Mouse (Mus musculus) frontal cortex, postnatal 14 days (tissue): ENCODE results near the gene Clec4b2.
"Not testable (repeated sequence)": the region's sequence is repeated elsewhere in the genome, so short reads cannot be mapped to it uniquely, and the experiment has no call there.

Experiments used
- DNase-seq, 2 experiments: peaks; one replicate each; pipeline ENCODE4 v3.0.0; 2022; ENCODE audit warnings: low spot score in 2 of 2

Gene Clec4b2

GRCm38 (mm10) chr6:123172593-123172992 lies at the start of gene Clec4b2:
Gene Clec4b2 (plus strand): TSS chr6:123172893.
- DNase-seq = no peak

DNA sequence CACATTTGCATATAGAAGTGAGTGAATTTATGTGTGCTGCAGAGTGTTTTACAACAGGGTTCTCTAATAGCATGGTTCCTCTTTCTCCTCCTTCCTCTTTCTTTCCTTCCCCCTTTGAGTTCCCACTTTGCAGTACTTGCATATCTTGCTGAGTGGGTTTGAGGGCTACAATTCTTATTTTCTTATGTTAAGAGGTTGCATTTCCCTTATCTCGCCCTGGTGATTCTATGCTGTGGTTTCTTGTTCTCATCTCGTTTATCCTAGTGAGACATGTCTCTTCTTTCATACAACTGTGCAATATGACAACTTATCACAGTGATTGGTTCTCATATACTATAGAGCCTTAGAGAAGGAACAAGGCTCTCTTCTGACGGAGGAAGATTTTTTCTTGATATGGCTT lies 49.5 kb upstream of the Clec4b2 start:
- DNase-seq = no peak

- DNase-seq = no peak
These were observed 45.5 kb upstream of the Clec4b2 start for GRCm38 (mm10) chr6:123127173-123127572.

DNA sequence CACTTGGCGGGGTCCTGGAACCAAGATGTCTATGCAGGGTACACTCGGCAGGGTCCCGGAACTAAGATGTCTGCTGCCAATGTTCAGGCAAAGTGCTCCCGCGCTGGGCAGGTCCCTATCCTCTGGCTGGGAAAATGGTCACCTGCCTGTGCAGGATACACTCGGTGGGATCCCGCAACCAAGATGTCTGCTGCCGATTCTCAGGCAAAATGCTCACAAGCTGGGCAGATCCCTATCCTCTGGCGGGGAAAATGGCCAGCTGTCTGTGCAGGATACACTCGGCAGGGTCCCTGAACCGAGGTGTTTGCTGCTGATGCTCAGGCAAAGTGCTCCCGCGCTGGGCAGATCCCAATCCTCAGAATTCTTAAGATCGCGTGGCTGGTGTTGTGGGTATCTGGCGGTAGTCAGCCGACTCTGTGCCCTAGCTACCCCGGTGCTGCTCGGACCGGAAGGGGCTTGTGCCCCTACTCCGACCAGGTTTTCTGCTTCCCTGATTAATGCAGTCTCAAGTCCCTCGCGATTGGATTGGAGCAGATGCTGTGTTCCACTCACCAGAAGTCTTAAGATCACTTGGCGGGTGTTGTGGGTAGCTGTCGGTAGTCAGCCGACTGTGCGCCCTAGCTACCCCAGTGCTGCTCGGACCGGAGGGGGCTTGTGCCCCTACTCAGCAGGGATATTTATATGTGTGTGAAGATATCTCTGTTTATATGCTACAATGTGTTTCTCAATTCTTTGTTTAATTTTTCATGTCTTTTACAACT lies 34.7 kb upstream of the Clec4b2 start:
- not testable (repeated sequence) for DNase-seq

GRCm38 (mm10) chr6:123170106-123170505 lies 2.6 kb upstream of the Clec4b2 start:
- no peak for DNase-seq

DNA sequence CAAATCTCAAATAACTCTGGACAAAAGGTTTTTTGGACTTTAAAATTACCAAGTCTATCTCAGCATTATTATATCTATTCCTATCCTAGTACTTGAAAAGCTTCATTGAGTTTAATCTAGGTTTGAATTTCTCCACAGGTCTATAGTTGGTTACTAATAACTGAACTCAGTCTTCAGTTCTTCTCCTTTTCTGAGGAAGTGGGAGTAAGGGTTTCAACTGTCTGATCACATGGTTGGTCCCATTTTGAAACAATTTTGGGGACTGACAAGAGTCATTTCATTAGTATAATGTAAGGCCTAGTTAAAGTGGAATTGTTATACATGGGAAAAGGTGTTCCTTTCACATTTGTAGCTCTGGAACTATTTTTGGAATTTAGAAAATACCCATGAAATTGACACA lies 1.7 kb upstream of the Clec4b2 start:
- DNase-seq = no peak

DNA sequence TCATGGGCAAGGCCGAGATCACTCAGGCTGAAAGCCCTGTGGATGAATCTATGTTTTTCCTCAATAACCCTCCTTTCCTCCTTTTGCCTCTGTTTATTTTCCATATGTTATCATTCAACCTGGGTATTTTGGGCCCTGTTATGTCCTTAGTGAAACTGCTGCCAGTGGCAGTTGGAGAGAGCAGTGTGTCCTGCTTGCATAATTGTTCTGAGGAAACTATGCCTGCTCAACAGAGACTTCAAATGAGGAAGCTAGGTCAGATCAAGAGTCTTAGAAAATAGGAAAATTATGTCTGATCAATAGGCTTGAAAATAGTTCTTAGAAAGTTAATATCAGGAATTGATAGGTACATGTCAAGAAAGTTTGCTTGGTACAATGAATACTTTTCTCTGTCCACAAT lies 2.9 kb downstream of the Clec4b2 start:
- DNase-seq = no peak

GRCm38 (mm10) chr6:123184862-123185261 lies 12.2 kb downstream of the Clec4b2 start:
- not testable (repeated sequence) for DNase-seq

DNA sequence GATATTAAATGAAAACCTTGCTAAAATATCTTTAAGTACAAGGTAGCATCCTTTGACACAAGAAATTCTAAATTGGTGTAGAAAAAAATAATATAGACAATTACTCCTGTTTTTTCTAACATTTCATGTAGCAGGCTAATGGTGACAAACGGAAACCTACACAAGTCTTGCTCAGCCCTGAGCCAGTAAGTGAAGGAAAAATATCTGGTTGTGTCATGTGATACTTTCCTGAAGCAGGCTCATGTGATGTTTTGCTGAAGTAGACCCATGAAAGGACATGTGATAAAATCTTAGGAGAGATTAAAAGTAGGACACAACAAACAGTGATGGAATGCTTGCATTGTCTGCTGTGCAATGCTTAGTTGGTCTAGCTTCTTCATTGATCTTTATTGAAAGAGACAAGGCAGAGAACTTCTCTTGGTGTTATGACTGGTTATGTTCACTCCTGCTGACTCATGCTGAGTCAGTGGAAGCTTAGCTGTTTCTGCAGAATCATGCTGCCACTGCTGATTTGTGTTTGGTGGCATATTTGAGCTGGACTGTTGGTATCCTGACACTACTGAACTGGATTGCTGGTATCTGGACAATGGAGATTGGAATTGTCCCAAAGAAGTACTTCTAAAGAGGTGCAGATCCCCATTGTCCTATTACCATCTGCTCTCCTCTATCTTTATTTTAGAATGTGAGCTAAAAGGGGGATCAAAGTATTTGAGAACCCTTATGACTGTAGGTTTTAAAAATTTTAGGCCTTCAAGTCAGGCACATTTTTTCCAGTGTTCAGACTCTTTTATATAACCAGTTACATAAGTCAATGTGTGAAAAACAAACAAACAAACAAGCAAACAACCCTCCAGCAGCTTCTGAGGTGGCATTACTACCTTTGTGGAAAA lies 34.7 kb downstream of the Clec4b2 start:
- no peak for DNase-seq

- not testable (repeated sequence) for DNase-seq
These were observed 35.4 kb downstream of the Clec4b2 start for GRCm38 (mm10) chr6:123208077-123208439.

- no peak for DNase-seq
These were observed 39.0 kb downstream of the Clec4b2 start for GRCm38 (mm10) chr6:123211726-123212125.

- no peak for DNase-seq
These were observed 55.0 kb downstream of the Clec4b2 start for GRCm38 (mm10) chr6:123227519-123228166.

DNA sequence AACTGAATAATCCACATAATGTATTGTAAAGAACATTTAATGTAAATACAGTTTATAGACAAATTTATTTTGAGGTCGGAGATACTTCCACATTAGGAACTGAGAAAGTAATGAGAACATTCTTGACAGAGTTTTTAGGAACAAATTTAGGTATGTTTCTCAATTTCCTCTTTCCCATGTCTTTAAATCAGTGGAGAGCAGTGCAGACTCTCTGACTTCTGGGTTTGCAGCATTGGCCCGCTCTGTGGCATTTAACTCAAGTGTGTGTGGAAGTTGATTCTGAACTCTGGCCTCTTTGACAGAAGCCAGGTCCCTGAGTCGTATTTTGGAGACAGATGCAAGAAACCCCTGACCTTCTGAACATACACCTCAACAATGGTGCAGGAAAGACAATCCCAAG lies 57.0 kb downstream of the Clec4b2 start, which contains the start of gene Clec4n:
Gene Clec4n (plus strand): TSS at position 200 of the 400 bp plus-strand sequence.
- DNase-seq = no peak

DNA sequence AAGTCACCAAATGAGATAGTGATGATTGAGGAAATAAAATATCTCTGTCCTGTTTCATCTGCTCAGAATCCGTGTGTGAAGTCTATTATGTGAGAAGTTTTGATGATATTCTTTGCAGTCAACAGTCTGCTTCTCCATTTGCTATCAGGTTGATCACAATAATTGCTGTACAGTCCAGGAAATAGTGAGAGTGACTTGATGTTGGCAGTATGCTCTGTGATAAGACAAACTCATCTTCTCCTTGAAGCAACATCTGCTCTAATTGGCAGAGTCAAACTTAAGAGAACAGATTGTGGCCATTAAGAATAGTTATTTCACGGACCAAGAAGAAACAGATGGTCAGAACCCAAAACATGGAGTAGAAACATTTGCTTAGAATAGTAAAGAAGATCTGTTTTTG lies 58.5 kb downstream of the Clec4b2 start:
- no peak for DNase-seq

DNA sequence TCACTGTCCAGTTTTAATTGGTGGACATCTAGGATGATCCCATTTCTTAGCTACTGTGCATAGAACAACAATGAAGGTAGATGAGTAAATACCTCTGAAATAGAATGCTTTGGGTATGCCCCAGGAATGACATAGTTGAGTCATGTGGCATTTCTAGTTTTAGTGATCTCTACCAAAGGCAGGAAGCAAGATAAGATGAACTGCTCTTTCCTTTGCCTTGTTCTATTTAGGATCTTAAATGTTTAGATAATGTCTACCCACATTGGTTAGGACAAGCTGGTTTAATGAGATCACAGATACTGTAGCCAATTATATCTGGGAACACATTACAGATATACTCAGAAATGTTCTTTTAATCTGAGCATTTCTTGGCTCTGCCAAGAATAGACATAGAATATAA lies 64.9 kb downstream of the Clec4b2 start:
- no peak for DNase-seq

GRCm38 (mm10) chr6:123244201-123244600 lies 71.5 kb downstream of the Clec4b2 start:
- DNase-seq = no peak

- not testable (repeated sequence) for DNase-seq
These were observed 76.2 kb downstream of the Clec4b2 start for GRCm38 (mm10) chr6:123248862-123249261.

- no peak for DNase-seq
These were observed 80.0 kb downstream of the Clec4b2 start for GRCm38 (mm10) chr6:123252735-123253134.
